Mouse (Mus musculus): ENCODE data around the gene Gm15128.
"Not testable (repeated sequence)": the region's sequence is repeated elsewhere in the genome, so short reads cannot be mapped to it uniquely, and the experiment has no call there.

Gm15128 gene

DNA sequence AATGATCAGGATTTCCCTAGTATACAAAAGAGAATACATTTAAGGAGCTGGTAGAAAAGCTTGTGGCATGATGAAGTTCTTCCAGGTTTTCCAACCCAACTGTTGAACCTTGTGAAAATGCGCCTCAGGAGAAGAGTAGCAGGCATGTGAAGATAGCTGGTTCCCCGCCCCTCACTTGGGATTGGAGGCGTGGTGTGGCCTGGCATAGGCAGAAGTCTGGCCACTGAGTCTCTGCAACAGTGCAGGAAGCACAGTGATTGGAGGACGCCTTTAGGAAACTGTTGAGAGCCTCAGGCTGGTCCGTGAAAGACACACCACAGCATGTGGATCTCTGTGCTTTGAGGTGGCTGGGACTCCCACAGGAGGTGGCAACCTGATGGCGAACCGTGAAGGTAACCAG is at the start of gene Gm15128:
Gene Gm15128, plus strand, starts transcription at position 301 of the 400 bp plus-strand sequence.
- not testable (repeated sequence) for DNase-seq (ENCODE audit: extremely low read depth, low read depth, low spot score)
